Mouse (Mus musculus) stomach, embryonic 14.5 days (tissue): ENCODE results near the gene Kirrel3. TPM values are rescaled to one million over a fixed set of nuclear protein-coding genes. Genes with fewer than 3 reads are reported as not detected.

Experiments used
- ATAC-seq: fragments of 200-750 bp; cut with Nextera tagmentation; 2 replicates; pipeline ENCODE4 v1.8.0; 2017; ENCODE audit warnings: low read depth, moderate TSS enrichment; ENCODE audit not compliant: insufficient number of reproducible peaks, insufficient read depth, low FRiP score
- H3K27ac ChIP-seq: fragments of 300-500 bp; sonication (generic); 2 replicates; pipeline ENCODE4 v1.5.1; 2014; ENCODE audit warnings: mild to moderate bottlenecking, low read length, moderate library complexity, mixed read lengths
- H3K27me3 ChIP-seq: fragments of 300-500 bp; sonication (generic); 2 replicates; pipeline ENCODE4 v1.6.1; 2014; ENCODE audit warnings: low read length, control low read depth, mixed read lengths; ENCODE audit not compliant: control insufficient read depth, insufficient read depth
- H3K36me3 ChIP-seq: fragments of 300-500 bp; sonication (generic); 2 replicates; pipeline ENCODE4 v1.6.1; 2014; ENCODE audit warnings: mild to moderate bottlenecking, control low read depth, low read length, moderate library complexity, mixed read lengths; ENCODE audit not compliant: control insufficient read depth, insufficient read depth
- H3K4me1 ChIP-seq: fragments of 300-500 bp; sonication (generic); 2 replicates; pipeline ENCODE4 v1.6.1; 2014; ENCODE audit warnings: low read length, control low read depth, mixed read lengths; ENCODE audit not compliant: control insufficient read depth, insufficient read depth
- H3K4me2 ChIP-seq: fragments of 300-500 bp; sonication (generic); replicated peaks from 2 replicates; pipeline ENCODE4 v1.6.1; 2014; ENCODE audit warnings: low read depth, low read length, control low read depth
- H3K4me3 ChIP-seq: fragments of 300-500 bp; sonication (generic); 2 replicates; pipeline ENCODE4 v1.5.1; 2014; ENCODE audit warnings: low read depth, low read length, control low read depth
- H3K9ac ChIP-seq: fragments of 300-500 bp; sonication (generic); replicated peaks from 2 replicates; pipeline ENCODE4 v1.6.1; 2014; ENCODE audit warnings: low read depth, mild to moderate bottlenecking, control low read depth, low read length, moderate library complexity, mixed read lengths
- H3K9me3 ChIP-seq: fragments of 300-500 bp; sonication (generic); 2 replicates; pipeline ENCODE4 v1.6.1; 2016; ENCODE audit warnings: low read depth, low read length, control low read depth; ENCODE audit not compliant: control insufficient read depth
- WGBS: fragments of 180-500 bp; shearing (Covaris S2); extraction: QIAGEN DNeasy Blood & Tissue Kit; methylation state at CpG from one replicate; pipeline ENCODE4 v1.1.7; 2014; 5-methylcytosine and 5-hydroxymethylcytosine counted together
- polyA plus RNA-seq: library from polyadenylated mRNA; unstranded; fragments of >200 nt; fragmentation: Nextera tagmentation; extraction: Ambion mirVana; gene quantifications from 2 replicates; pipeline ENCODE4 v1.2.1, GENCODE M21; 2014

The Kirrel3 gene
- polyA plus RNA-seq, 1 experiment from 2014 or later: 6.3 TPM

- Histone ChIP-seq H3K4me3 (no peak overlapping the region), H3K9me3 (no peaks in the 10 kb centered on the region), H3K4me2 (no peak overlapping the region), H3K9ac (no peak overlapping the region), H3K4me1 (peaks cover 17% of the 10 kb centered on the region), H3K36me3 (no peaks in the 10 kb centered on the region), H3K27ac (peak overlapping the region; percentile 1; the same call in 1 of the 2 replicates), H3K27me3 (no peaks in the 10 kb centered on the region)
- ATAC-seq: no peak
- WGBS: 54% methylated on average over 5 of the region's 5 CpGs
These were observed 554.2 kb downstream of the Kirrel3 start for GRCm38 (mm10) chr9:35039846-35040245.

DNA sequence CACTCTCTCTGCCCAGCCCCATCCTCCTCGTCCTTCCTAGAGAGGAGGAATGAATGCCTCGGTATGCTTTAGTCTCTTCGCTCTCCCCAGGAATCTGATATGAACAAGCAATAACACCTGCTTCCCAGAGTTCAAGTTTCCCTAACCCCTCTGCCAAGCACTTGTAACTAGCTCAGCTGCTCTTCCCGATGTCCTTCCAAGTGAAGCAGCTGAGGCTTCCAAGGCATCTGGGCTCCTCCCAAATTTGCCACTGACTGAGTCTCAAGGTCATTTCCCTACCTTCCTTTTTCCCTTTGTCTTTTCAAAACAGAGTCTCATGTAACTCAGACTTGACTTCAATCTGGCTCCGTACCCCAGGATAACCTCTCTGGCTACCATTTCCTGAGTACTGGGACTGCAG, 555.8 kb downstream of the Kirrel3 start:
- ATAC-seq: no peak
- 53% methylated on average over 5 of the region's 5 CpGs for WGBS
- H3K4me3 ChIP-seq: no peak overlapping the region

GRCm38 (mm10) chr9:35043619-35044018, 557.9 kb downstream of the Kirrel3 start:
- no peak overlapping the region for H3K4me2 ChIP-seq
- H3K4me3 ChIP-seq: no peak overlapping the region
- no peaks in the 10 kb centered on the region for H3K9me3 ChIP-seq
- peaks cover 27% of the 10 kb centered on the region for H3K4me1 ChIP-seq
- WGBS: 81% methylated on average over 7 of the region's 7 CpGs
- H3K36me3 ChIP-seq: peaks cover 11% of the 10 kb centered on the region; the same call in 1 of the 2 replicates
- H3K9ac ChIP-seq: no peak overlapping the region
- no peak for ATAC-seq
- no peaks in the 10 kb centered on the region for H3K27me3 ChIP-seq
- H3K27ac ChIP-seq: no peak overlapping the region; the same call in 1 of the 2 replicates

More for the DNA sequence above, 555.8 kb downstream of the Kirrel3 start:
- Histone ChIP-seq H3K9ac (no peak overlapping the region), H3K27ac (no peak overlapping the region), H3K36me3 (no peaks in the 10 kb centered on the region), H3K27me3 (no peaks in the 10 kb centered on the region), H3K4me1 (peaks cover 27% of the 10 kb centered on the region), H3K4me2 (no peak overlapping the region), H3K9me3 (no peaks in the 10 kb centered on the region)

- Histone ChIP-seq H3K4me3 (no peak overlapping the region), H3K9me3 (no peaks in the 10 kb centered on the region), H3K4me2 (no peak overlapping the region), H3K9ac (0 out of 2 replicates have a peak overlapping the region, but pooled peaks have one; percentile 15), H3K27ac (peak overlapping the region; percentile 82), H3K4me1 (peaks cover 21% of the 10 kb centered on the region), H3K36me3 (peaks cover 11% of the 10 kb centered on the region; the same call in 1 of the 2 replicates), H3K27me3 (no peaks in the 10 kb centered on the region)
- WGBS: 11% methylated on average over 15 of the region's 15 CpGs
- ATAC-seq: peak; percentile 35; the same call in 1 of the 2 replicates
These were observed 558.8 kb downstream of the Kirrel3 start for GRCm38 (mm10) chr9:35044458-35044857.

DNA sequence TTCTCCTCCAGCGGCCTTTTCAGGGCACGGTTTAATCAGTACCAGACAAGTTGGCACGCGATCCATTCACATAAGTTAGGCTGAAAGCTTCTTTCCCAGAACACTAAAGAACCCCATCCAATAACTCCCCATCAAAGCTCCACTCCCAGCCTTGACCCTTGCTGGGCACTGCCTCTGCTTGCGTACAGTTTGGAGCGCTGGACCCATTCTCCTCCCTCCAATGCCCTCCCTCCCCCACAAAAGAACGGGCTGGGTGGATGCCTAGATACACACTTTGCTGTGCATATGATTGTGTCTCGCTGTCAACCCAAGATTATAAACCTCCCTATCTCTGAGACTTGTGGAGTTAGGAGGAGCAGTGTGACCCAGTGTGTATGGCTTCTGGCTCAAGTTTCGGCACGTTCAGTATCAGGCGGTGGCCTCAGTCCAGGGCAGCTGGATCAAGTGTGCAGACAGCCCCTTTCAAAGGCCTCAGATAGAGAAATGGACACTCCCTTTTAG, 559.4 kb downstream of the Kirrel3 start:
- H3K27me3 ChIP-seq: no peaks in the 10 kb centered on the region
- ATAC-seq: peak; percentile 49
- H3K9me3 ChIP-seq: no peaks in the 10 kb centered on the region
- peak overlapping the region; percentile 82 for H3K27ac ChIP-seq
- 0 out of 2 replicates have a peak overlapping the region, but pooled peaks have one; percentile 15 for H3K9ac ChIP-seq
- WGBS: 57% methylated on average over 11 of the region's 11 CpGs
- 0 out of 2 replicates have a peak overlapping the region, but pooled peaks have one; percentile 1 for H3K4me2 ChIP-seq
- no peak overlapping the region for H3K4me3 ChIP-seq
- peaks cover 11% of the 10 kb centered on the region; the same call in 1 of the 2 replicates for H3K36me3 ChIP-seq
- peaks cover 21% of the 10 kb centered on the region for H3K4me1 ChIP-seq

DNA sequence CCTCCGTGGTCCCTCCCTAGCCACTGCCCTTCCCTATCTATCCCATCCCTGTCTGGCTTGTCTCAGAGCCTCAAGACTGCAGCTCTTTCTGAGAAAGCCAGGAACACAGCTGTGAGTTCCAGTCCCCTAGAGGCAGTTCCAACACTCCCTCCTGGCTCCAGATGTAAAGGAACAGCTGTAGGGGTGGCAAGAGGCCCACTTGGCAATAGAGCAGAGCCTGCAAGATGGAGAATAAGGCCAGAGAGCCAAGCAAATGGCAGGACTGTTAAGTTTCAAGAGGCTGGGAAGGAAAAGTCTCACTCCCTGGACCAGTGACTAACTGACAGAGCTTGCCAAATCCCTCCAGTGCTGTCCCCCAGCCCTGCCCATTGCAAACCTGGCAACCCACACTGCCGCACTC, 560.1 kb downstream of the Kirrel3 start:
- no peaks in the 10 kb centered on the region for H3K27me3 ChIP-seq
- no peak overlapping the region for H3K4me3 ChIP-seq
- WGBS: 67% methylated on average over 2 of the region's 2 CpGs
- 0 out of 2 replicates have a peak overlapping the region, but pooled peaks have one; percentile 1 for H3K4me2 ChIP-seq
- H3K27ac ChIP-seq: peak overlapping the region; percentile 82
- H3K36me3 ChIP-seq: peaks cover 11% of the 10 kb centered on the region; the same call in 1 of the 2 replicates
- H3K9ac ChIP-seq: no peak overlapping the region
- H3K4me1 ChIP-seq: peaks cover 21% of the 10 kb centered on the region
- peak; percentile 42; the same call in 1 of the 2 replicates for ATAC-seq
- no peaks in the 10 kb centered on the region for H3K9me3 ChIP-seq

DNA sequence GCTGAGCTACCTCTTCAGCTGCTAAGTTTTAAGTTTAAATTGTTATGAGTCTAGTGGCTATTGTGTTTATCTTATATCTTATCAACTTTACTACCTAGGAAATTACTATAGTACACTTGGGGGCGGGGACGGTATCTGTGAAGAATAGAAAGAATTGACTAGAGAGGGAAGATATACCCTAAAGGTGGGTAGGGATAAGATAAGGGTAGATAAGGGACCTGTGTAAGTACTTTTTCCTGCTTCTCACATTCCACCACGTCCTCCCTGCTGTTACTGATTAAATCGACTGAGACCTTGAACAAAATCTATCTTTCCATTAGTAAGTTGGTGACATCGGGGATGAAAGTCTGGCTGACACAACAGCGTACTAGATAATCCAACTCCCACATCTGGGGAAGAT, 562.8 kb downstream of the Kirrel3 start:
- no peaks in the 10 kb centered on the region for H3K9me3 ChIP-seq
- H3K27me3 ChIP-seq: no peaks in the 10 kb centered on the region
- ATAC-seq: no peak
- 66% methylated on average over 6 of the region's 6 CpGs for WGBS
- no peak overlapping the region for H3K4me2 ChIP-seq
- no peak overlapping the region for H3K4me3 ChIP-seq
- H3K27ac ChIP-seq: no peak overlapping the region
- H3K36me3 ChIP-seq: peaks cover 16% of the 10 kb centered on the region; the same call in 1 of the 2 replicates
- H3K9ac ChIP-seq: no peak overlapping the region
- peaks cover 21% of the 10 kb centered on the region for H3K4me1 ChIP-seq

DNA sequence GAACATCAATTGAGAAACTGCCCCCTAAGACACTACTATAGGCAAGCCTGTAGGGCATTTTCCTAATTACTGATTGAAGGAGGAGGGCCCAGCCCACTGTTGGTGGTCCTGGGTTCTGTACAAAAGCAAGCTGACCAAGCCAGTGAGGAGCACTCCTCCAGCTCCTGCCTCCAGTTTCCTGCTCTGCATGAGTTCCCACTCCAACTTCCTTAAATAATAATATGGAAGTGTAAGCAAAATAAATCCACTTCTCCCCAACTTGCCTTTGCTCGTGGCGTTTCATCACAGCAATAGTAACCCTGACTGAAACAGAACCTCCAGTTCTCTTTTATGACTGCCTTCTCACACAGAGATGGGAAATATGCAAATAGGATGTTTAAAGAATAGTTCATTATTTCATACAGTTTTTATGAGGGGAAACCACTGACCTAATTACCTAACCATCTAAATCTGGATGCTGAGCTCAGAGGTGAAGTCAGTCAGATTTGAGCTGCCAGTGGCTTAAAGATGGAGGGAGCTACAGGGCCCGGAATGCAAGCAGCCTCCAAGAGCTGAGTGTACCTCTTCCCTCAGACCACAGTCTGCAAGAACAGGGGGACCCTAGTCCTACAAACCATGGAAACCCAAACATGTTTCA, 564.3 kb downstream of the Kirrel3 start:
- Histone ChIP-seq H3K27ac (no peak overlapping the region), H3K27me3 (no peaks in the 10 kb centered on the region), H3K4me2 (no peak overlapping the region), H3K9ac (no peak overlapping the region), H3K4me3 (no peak overlapping the region), H3K36me3 (peaks cover 18% of the 10 kb centered on the region; the same call in 1 of the 2 replicates), H3K9me3 (no peaks in the 10 kb centered on the region), H3K4me1 (peaks cover 8% of the 10 kb centered on the region)
- WGBS: 76% methylated on average over 3 of the region's 3 CpGs
- no peak for ATAC-seq
